Mouse (Mus musculus): Measurements from ENCODE around the gene Mzf1.
A peak's percentile ranks its signal among the peaks of the same experiment; 100 is the strongest.

Mzf1 gene

GRCm38 (mm10) chr7:13034148-13034977 lies 20.2 kb downstream of the Mzf1 start, which contains the start of gene Chmp2a:
Gene Chmp2a (minus strand): TSS chr7:13034807.
- peak; percentile 98 for DNase-seq (ENCODE audit: low read depth, low spot score)

- DNase-seq (ENCODE audit: low read depth, low spot score): peak; percentile 33
Measured at GRCm38 (mm10) chr7:13033451-13034147, 21.0 kb downstream of the Mzf1 start.

GRCm38 (mm10) chr7:13032541-13032940 lies 22.0 kb downstream of the Mzf1 start:
- DNase-seq (ENCODE audit: low read depth, low spot score): no peak

GRCm38 (mm10) chr7:13031983-13032382 lies 22.6 kb downstream of the Mzf1 start:
- peak; percentile 30 for DNase-seq (ENCODE audit: low read depth, low spot score)

- DNase-seq (ENCODE audit: low read depth, low spot score): peak; percentile 67
Measured at GRCm38 (mm10) chr7:13031069-13031468, 23.5 kb downstream of the Mzf1 start.

- DNase-seq (ENCODE audit: low read depth, low spot score): no peak
Measured at GRCm38 (mm10) chr7:13028986-13029385, 25.6 kb downstream of the Mzf1 start.

DNA sequence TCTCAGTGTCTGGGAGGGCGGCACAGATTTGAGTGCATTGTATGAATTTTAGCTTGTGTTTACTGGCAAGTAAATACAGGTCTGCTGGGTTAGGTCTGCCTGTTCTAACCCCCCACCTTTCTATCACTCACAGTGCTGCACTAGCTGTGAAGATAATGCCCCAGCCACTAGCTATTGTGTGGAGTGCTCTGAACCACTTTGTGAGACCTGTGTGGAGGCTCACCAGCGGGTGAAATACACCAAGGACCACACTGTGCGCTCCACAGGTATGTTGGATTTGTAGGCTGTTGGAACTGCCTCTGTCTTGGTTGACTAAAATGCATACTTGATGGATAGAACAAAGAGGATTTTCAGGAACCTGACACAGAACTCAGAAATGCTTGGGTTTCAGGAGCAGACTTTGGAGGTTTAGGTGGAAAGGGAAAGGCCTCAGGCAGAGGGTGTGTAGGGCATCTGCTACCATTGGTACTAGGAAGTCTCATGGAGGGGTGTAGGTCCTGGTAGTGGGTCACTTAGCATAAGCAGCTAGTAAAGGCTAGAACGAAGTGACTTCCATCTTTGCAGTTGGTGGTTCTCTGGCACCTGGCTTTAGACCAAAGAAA lies 29.0 kb downstream of the Mzf1 start:
- DNase-seq (ENCODE audit: low read depth, low spot score): peak; percentile 27

GRCm38 (mm10) chr7:13024805-13025204 lies 29.8 kb downstream of the Mzf1 start:
- peak; percentile 75 for DNase-seq (ENCODE audit: low read depth, low spot score)

DNA sequence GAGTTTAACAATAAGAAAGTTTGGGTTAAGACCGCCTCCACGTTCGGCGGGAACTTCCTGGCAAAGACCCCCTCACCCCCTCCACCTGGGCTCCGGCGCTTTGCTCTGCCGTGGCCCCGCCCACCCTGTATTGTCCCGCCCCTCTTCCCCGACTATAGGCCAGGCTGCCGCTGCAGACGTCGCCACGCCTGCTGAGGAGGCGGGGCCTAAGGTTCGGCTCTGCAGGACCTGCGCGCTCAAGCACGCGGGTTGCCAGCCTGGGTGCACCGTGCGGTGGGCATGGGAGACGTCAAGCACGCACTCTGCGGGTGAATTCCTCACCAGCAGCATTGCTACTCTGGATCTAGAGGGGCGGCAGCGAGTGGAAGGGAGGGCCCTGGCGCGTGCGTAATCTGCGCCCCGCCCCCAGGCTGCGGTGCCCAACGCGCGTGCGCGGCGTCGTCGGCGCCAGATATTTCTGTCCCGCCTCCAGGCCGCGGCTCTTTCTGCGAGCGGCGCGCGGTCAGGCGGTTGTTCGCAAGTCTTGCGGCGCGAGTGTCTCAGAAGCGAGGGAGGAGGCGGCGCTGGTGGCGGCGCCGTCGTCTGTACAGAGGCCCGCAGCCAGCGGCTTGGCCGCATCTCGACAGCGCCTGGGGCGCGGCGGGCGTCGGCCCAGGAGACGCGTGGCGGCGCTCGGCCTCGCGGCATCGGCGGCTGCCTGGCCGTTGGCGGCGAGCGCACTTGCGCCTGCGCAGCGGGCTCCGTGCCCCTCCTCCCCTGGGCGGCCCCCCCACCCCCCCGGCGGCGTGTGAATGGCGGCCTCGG lies 30.4 kb downstream of the Mzf1 start:
- peak; percentile 98 for DNase-seq (ENCODE audit: low read depth, low spot score)

DNA sequence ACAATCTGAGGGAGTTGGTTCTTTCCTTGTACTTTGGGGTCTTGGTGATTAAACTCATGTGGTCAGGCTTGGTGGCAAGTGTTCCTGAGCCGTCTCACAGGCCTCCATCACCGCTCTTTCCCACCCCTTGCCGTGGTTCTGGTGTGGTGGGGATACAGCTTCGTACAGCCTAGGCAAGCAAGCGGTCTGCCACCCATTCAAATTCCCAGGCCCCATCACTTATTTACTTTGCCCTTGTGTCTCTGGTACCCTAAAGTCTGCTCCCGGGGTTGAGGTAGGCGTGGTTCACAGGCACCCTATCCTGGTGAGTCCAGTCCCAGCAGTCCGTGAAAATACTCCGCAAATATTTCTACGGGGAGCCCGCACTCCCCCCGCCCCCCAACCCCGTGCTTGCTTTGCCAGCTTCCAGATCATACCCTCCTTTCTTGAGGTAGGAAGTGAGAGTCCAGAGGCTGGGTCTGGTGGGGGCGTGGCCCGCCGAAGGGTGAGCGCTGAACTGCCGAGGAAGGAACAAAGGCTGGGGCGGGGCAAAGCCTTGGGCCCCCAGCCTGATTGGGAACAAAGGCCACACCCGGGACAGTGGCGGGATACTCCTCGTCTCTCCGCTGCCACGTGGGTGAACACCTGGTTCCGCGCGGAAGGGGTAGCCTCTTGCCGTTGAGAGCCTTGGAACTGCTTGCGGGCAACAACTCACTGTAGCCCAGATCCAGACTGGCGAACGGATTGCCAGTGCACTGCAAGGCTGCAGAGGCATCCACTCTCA lies 31.6 kb downstream of the Mzf1 start:
- peak; percentile 99 for DNase-seq (ENCODE audit: low read depth, low spot score)

DNA sequence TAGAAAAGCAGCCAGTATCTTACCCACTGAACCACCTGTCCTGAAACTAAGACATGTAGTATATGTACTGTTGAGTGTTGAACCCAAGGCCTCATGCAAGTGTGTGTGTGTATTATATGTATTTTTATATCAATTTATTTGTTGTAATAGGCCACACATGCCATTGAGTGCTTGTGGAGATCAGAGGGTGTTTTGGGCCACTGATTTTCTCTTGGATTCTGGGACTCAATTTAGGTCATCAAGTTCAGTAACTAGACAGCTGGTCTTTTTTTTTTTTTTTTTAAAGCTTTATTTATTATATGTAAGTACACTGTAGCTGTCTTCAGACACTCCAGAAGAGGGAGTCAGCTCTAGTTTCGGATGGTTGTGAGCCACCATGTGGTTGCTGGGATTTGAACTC lies 39.3 kb downstream of the Mzf1 start:
- DNase-seq (ENCODE audit: low read depth, low spot score): no peak

- DNase-seq (ENCODE audit: low read depth, low spot score): peak; percentile 100
Measured at GRCm38 (mm10) chr7:13014275-13014839, 40.2 kb downstream of the Mzf1 start.

DNA sequence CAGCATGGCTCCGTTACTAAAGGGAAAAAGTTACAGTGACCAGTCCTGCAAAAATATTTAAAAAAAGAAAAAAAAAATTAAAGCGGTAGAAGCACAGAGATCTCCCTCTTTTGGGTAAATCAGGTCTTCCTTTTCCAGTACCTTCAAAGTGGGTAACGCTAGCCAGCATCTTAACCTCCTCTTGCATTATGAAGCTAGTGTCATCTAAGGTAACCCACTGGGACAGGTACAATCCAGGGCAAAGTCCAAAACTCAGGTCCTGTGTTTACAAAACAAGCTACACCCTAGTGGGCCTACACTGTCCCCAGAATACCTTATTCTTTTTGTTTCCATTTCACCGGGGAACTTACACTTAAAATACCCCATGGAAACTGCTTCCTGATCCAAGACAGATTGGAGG lies 40.9 kb downstream of the Mzf1 start:
- no peak for DNase-seq (ENCODE audit: low read depth, low spot score)

DNA sequence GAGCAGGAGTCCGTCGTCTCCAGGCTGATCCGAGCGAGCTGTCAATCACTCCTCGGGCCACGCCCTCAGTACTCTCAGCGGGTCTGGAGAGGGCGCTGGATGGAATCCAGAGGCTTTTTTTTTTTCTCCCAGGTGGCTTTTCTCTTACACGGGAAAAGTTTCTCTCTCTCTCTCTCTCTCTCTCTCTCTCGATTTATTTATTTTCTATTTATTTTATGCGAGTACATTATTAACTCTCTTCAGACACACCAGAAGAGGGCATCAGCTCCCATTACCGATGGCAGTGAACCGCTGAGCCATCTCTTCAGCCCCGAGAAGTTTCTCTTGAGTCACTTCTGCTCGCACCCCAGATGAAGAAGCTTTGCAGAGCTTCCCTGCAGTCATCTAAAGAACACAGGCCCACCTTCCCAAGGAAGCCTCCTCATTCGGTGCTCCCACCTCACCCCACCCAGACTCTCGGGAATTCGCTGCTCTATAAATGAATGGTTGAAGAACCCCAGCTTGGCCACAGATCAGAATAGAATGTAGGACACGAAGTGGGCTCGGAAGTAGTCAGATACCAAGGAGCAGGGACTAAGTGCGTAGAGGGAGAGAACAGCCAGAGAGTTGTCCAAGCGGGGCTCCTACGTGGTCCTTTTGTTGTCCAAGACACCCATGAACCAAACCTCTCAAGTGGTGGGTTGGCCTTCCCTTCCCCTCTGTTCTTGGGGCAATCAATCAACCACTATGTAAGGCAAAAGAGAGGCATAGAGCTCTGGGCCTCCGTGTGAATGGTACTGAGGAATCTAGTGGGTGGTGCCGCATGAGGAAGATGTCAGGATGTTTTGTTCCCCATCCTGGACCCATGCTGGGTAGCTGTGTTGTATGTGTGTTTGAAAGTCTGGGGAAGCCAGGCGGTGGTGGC lies 44.3 kb downstream of the Mzf1 start, which contains the start of gene Zbtb45:
Gene Zbtb45 (minus strand): TSS at position 30 of the 904 bp plus-strand sequence.
- peak; percentile 98 for DNase-seq (ENCODE audit: low read depth, low spot score)

- peak; percentile 100 for DNase-seq (ENCODE audit: low read depth, low spot score)
Measured at GRCm38 (mm10) chr7:13009143-13010004, 45.2 kb downstream of the Mzf1 start.

GRCm38 (mm10) chr7:13007341-13008092 lies 47.0 kb downstream of the Mzf1 start:
- peak; percentile 24 for DNase-seq (ENCODE audit: low read depth, low spot score)

DNA sequence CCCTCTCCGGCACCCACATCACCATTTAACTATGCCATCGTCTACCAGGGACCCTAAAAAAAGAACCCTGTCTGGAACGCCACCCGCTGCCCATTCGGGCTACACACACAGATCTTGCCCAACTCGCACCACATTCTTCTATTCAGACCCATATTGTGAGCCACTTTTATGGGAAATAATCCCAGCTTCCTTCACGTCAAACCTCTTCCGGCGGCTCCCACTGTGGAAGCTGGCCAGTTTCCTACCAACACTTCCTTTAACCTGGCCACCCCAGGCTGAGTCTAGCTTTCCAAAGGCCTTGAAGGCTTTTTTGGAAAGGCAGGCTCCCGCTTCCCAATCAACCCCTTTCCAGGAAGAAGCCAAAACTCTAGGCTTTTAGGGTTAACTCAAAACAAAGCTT lies 48.0 kb downstream of the Mzf1 start:
- no peak for DNase-seq (ENCODE audit: low read depth, low spot score)

- peak; percentile 77 for DNase-seq (ENCODE audit: low read depth, low spot score)
Measured at GRCm38 (mm10) chr7:13006011-13006410, 48.6 kb downstream of the Mzf1 start.

Measured in R1 (cell line).